In genomic region chr10:40249625-40250024, GRCm38 (mm10) we compare ENCODE assay signal across 16 mouse cellular contexts. TPM values are rescaled to one million over a fixed set of nuclear protein-coding genes. Genes with fewer than 3 reads are reported as not detected.
DNase-seq lines count a peak whose midpoint lies in the region; ATAC-seq and TF ChIP-seq lines count a peak whose summit lies in the region.
"Had no signal": no experiment of that assay in that cellular context is flagged by ENCODE, and none has a peak within 500 bp of the region (broad histone marks: within the 10 kb centered on the region; RNA-seq: fewer than 3 reads in every experiment).

No protein-coding gene starts in this region.

- peak; percentile 66 for TF ChIP-seq CTCF in forebrain, postnatal 0 days (IDR thresholded peaks at IDR 0.05; ENCODE audit: low read depth)
- peak; percentile 43 for TF ChIP-seq CTCF in liver, postnatal 0 days (IDR thresholded peaks at IDR 0.05; ENCODE audit: low read depth)
- TF ChIP-seq CTCF in brain, embryonic 14.5 days (IDR thresholded peaks at IDR 0.05; ENCODE audit: borderline replicate concordance, extremely low read depth, insufficient read depth, insufficient read length), result peak; percentile 40; the same call in 1 of the 2 replicates

- no peak overlapping the region for H3K9ac ChIP-seq in forebrain, postnatal 0 days
- H3K9ac ChIP-seq in forebrain, embryonic 11.5 days (ENCODE audit: low read length), result no peak overlapping the region
- H3K9ac ChIP-seq in liver, postnatal 0 days (replicated peaks), result no peak overlapping the region
- H3K9ac ChIP-seq: embryonic facial prominence, embryonic 15.5 days; limb, embryonic 12.5 days had no signal

- no peak for ATAC-seq in forebrain, postnatal 0 days
- no peak for ATAC-seq in forebrain, embryonic 11.5 days (replicated peaks; ENCODE audit: low FRiP score)
- no peak for ATAC-seq in liver, postnatal 0 days
- ATAC-seq: CD4-positive, CD25-positive, alpha-beta regulatory T cell, adult 4 months had no signal

- no peaks in the 10 kb centered on the region for H3K27me3 ChIP-seq in forebrain, postnatal 0 days (ENCODE audit: insufficient read depth, low read length)
- no peaks in the 10 kb centered on the region for H3K27me3 ChIP-seq in forebrain, embryonic 11.5 days (ENCODE audit: control insufficient read depth, insufficient read depth, low read length)
- no peaks in the 10 kb centered on the region for H3K27me3 ChIP-seq in liver, postnatal 0 days (ENCODE audit: insufficient read depth, low read length)
- H3K27me3 ChIP-seq: embryonic facial prominence, embryonic 15.5 days; limb, embryonic 12.5 days had no signal

- peaks cover 60% of the 10 kb centered on the region for H3K36me3 ChIP-seq in forebrain, postnatal 0 days (ENCODE audit: insufficient read depth)
- peaks cover 16% of the 10 kb centered on the region for H3K36me3 ChIP-seq in forebrain, embryonic 11.5 days (ENCODE audit: control insufficient read depth, insufficient read depth, low read length)
- peaks cover 44% of the 10 kb centered on the region for H3K36me3 ChIP-seq in liver, postnatal 0 days (replicated peaks; ENCODE audit: insufficient read depth, low read length)

- H3K4me2 ChIP-seq in forebrain, postnatal 0 days (ENCODE audit: low read depth), result no peak overlapping the region
- H3K4me2 ChIP-seq in forebrain, embryonic 11.5 days (ENCODE audit: low read depth, low read length, severe bottlenecking), result no peak overlapping the region
- no peak overlapping the region for H3K4me2 ChIP-seq in liver, postnatal 0 days (ENCODE audit: low read depth, low read length)
- H3K4me2 ChIP-seq: embryonic facial prominence, embryonic 15.5 days; limb, embryonic 12.5 days had no signal

- DNase-seq in forebrain, postnatal 0 days, result peak; percentile 43
- no peak for DNase-seq in forebrain, embryonic 11.5 days (ENCODE audit: low spot score)
- no peak for DNase-seq in liver, postnatal 0 days
- DNase-seq in liver, result no peak
- DNase-seq in A20 (ENCODE audit: low read depth, low spot score), result peak; percentile 25
- DNase-seq in brain, embryonic 14.5 days (ENCODE audit: low read depth), result peak; percentile 52
- no peak for DNase-seq in frontal cortex, postnatal 10 days (ENCODE audit: low spot score in 2 of 2)
- DNase-seq in lung, postnatal 14 days, result no peak
- DNase-seq: cerebellum, adult 8-10 months; heart, adult 2 months; heart, postnatal 4 days; kidney, adult 18-20 months; lung, postnatal 4 days had no signal

- H3K27ac ChIP-seq in forebrain, postnatal 0 days (ENCODE audit: low read depth, low read length), result no peak overlapping the region
- no peak overlapping the region for H3K27ac ChIP-seq in forebrain, embryonic 11.5 days (ENCODE audit: low read depth, low read length)
- no peak overlapping the region for H3K27ac ChIP-seq in liver, postnatal 0 days (ENCODE audit: low read depth)
- H3K27ac ChIP-seq: embryonic facial prominence, embryonic 15.5 days; heart, adult 2 months; limb, embryonic 12.5 days had no signal

- no peak for TF ChIP-seq POLR2A in brain, embryonic 14.5 days (IDR thresholded peaks at IDR 0.05; ENCODE audit: borderline replicate concordance, extremely low read depth, insufficient read depth, insufficient read length, poor library complexity, severe bottlenecking)

- 88% methylated on average over 9 of the region's 9 CpGs for WGBS in forebrain, postnatal 0 days
- 88% methylated on average over 9 of the region's 9 CpGs for WGBS in forebrain, embryonic 11.5 days
- 84% methylated on average over 9 of the region's 9 CpGs for WGBS in liver, postnatal 0 days (ENCODE audit: insufficient replicate concordance)

- no peak overlapping the region for H3K4me3 ChIP-seq in forebrain, postnatal 0 days (ENCODE audit: low read depth, low read length)
- no peak overlapping the region for H3K4me3 ChIP-seq in forebrain, embryonic 11.5 days (ENCODE audit: low read depth, low read length)
- no peak overlapping the region for H3K4me3 ChIP-seq in liver, postnatal 0 days (ENCODE audit: low read depth, low read length)
- H3K4me3 ChIP-seq: embryonic facial prominence, embryonic 15.5 days; heart, adult 2 months; limb, embryonic 12.5 days had no signal

- no peak for TF ChIP-seq EP300 in liver, postnatal 0 days (IDR thresholded peaks at IDR 0.05; ENCODE audit: low read depth)

- H3K4me1 ChIP-seq in forebrain, postnatal 0 days (ENCODE audit: insufficient read depth), result 0 out of 2 replicates have a peak, but pooled peaks cover 7% of the 10 kb centered on the region
- 0 out of 2 replicates have a peak, but pooled peaks cover 4% of the 10 kb centered on the region for H3K4me1 ChIP-seq in forebrain, embryonic 11.5 days (replicated peaks; ENCODE audit: control insufficient read depth, insufficient read depth, low read length)
- peaks cover 9% of the 10 kb centered on the region for H3K4me1 ChIP-seq in liver, postnatal 0 days (ENCODE audit: insufficient read depth)
- H3K4me1 ChIP-seq: embryonic facial prominence, embryonic 15.5 days had no signal

- no peaks in the 10 kb centered on the region for H3K9me3 ChIP-seq in forebrain, postnatal 0 days (ENCODE audit: low read length)
- no peaks in the 10 kb centered on the region for H3K9me3 ChIP-seq in forebrain, embryonic 11.5 days (ENCODE audit: control insufficient read depth, low read length)
- no peaks in the 10 kb centered on the region for H3K9me3 ChIP-seq in liver, postnatal 0 days (ENCODE audit: low read length)
- H3K9me3 ChIP-seq: embryonic facial prominence, embryonic 15.5 days; limb, embryonic 12.5 days had no signal

RNA-seq across cellular contexts. Expression of gene Rpf2, which starts 2.8 kb away (rescaled TPM):
- total RNA-seq in forebrain, postnatal 0 days (2014; rRNA removed), result 39.9 and 43.9 TPM in 2 replicates
- 66.7 and 74.3 TPM in 2 replicates for polyA plus RNA-seq in forebrain, postnatal 0 days (2015; fragmentation: Nextera tagmentation; extraction: Ambion mirVana)
- polyA plus RNA-seq in forebrain, embryonic 11.5 days (2014; fragmentation: Nextera tagmentation; extraction: Ambion mirVana), result 74.8 and 77.7 TPM in 2 replicates
- 23.7 and 24.1 TPM in 2 replicates for polyA plus RNA-seq in liver, postnatal 0 days (2015; fragmentation: Nextera tagmentation; extraction: Ambion mirVana)
- polyA plus RNA-seq in brain, embryonic 14.5 days (2012; rRNA removed), result 23.5 and 25.8 TPM in 2 replicates

RNA-seq across cellular contexts. Expression of gene Gtf3c6, which starts 8.3 kb away (rescaled TPM):
- total RNA-seq in forebrain, postnatal 0 days (2014; rRNA removed), result 35.0 and 41.9 TPM in 2 replicates
- polyA plus RNA-seq in forebrain, postnatal 0 days (2015; fragmentation: Nextera tagmentation; extraction: Ambion mirVana), result 45.4 and 55.0 TPM in 2 replicates
- 139 and 146 TPM in 2 replicates for polyA plus RNA-seq in forebrain, embryonic 11.5 days (2014; fragmentation: Nextera tagmentation; extraction: Ambion mirVana)
- polyA plus RNA-seq in liver, postnatal 0 days (2015; fragmentation: Nextera tagmentation; extraction: Ambion mirVana), result 23.7 and 28.3 TPM in 2 replicates
- polyA plus RNA-seq in brain, embryonic 14.5 days (2012; rRNA removed), result 32.6 and 47.6 TPM in 2 replicates

RNA-seq across cellular contexts. Expression of gene Amd1, which starts 52.4 kb away (rescaled TPM):
- total RNA-seq in forebrain, postnatal 0 days (2014; rRNA removed), result 73.9 and 75.1 TPM in 2 replicates
- 35.0 and 38.0 TPM in 2 replicates for polyA plus RNA-seq in forebrain, postnatal 0 days (2015; fragmentation: Nextera tagmentation; extraction: Ambion mirVana)
- polyA plus RNA-seq in forebrain, embryonic 11.5 days (2014; fragmentation: Nextera tagmentation; extraction: Ambion mirVana), result 94.8 and 108 TPM in 2 replicates
- polyA plus RNA-seq in liver, postnatal 0 days (2015; fragmentation: Nextera tagmentation; extraction: Ambion mirVana), result 25.5 and 29.1 TPM in 2 replicates
- 50.5 and 55.6 TPM in 2 replicates for polyA plus RNA-seq in brain, embryonic 14.5 days (2012; rRNA removed)

Comparison
In these comparisons a context has a peak if more than half of its experiments do, and no peak if none do; other contexts are left out.
1. DNase-seq: peak in forebrain, postnatal 0 days (single experiment), A20 (single experiment) and brain, embryonic 14.5 days (single experiment); none in forebrain, embryonic 11.5 days (single experiment), liver, postnatal 0 days (single experiment), liver (single experiment), frontal cortex, postnatal 10 days (0 of 2) and lung, postnatal 14 days (single experiment).
2. Peak in every context shown above with its lines, with median percentiles within 50 percentile points of each other: CTCF ChIP-seq.